Mouse (Mus musculus) forebrain, embryonic 13.5 days (tissue): ENCODE measurements around the gene Sept6. TPM values are rescaled to one million over a fixed set of nuclear protein-coding genes. Genes with fewer than 3 reads are reported as not detected.

ENCODE experiments used
- ATAC-seq: fragments of 200-750 bp; cut with Nextera tagmentation; 2 replicates; pipeline ENCODE4 v1.8.0; 2017
- H3K27ac ChIP-seq: fragments of 300-500 bp; sonication (generic); 2 replicates; pipeline ENCODE4 v1.5.1; 2015; ENCODE audit warnings: inconsistent platforms, mild to moderate bottlenecking, moderate library complexity
- H3K27me3 ChIP-seq: fragments of 300-500 bp; sonication (generic); 2 replicates; pipeline ENCODE4 v1.6.1; 2015; ENCODE audit warnings: mild to moderate bottlenecking, inconsistent platforms
- H3K36me3 ChIP-seq: fragments of 300-500 bp; sonication (generic); 2 replicates; pipeline ENCODE4 v1.6.1; 2015; ENCODE audit warnings: mild to moderate bottlenecking, inconsistent platforms; ENCODE audit not compliant: poor library complexity, severe bottlenecking
- H3K4me1 ChIP-seq: fragments of 300-500 bp; sonication (generic); 2 replicates; pipeline ENCODE4 v1.6.1; 2015; ENCODE audit warnings: inconsistent platforms
- H3K4me2 ChIP-seq: fragments of 300-500 bp; sonication (generic); 2 replicates; pipeline ENCODE4 v1.6.1; 2015; ENCODE audit warnings: inconsistent platforms, mild to moderate bottlenecking, moderate library complexity
- H3K4me3 ChIP-seq: fragments of 300-500 bp; sonication (generic); 2 replicates; pipeline ENCODE4 v1.5.1; 2015; ENCODE audit warnings: mild to moderate bottlenecking, inconsistent platforms
- H3K9ac ChIP-seq: fragments of 300-500 bp; sonication (generic); 2 replicates; pipeline ENCODE4 v1.6.1; 2015; ENCODE audit warnings: mild to moderate bottlenecking, inconsistent platforms
- H3K9me3 ChIP-seq: fragments of 300-500 bp; sonication (generic); replicated peaks from 2 replicates; pipeline ENCODE4 v1.6.1; 2016; ENCODE audit warnings: inconsistent platforms
- WGBS: fragments of 180-500 bp; shearing (Covaris S2); methylation state at CpG from one replicate; pipeline ENCODE4 v1.1.7; 2015; 5-methylcytosine and 5-hydroxymethylcytosine counted together
- polyA plus RNA-seq: library from polyadenylated mRNA; unstranded; fragments of >200 nt; fragmentation: Nextera tagmentation; extraction: Ambion mirVana; gene quantifications from 2 replicates; pipeline ENCODE4 v1.2.1, GENCODE M21; 2015

The Sept6 gene
- polyA plus RNA-seq, 1 experiment from 2014 or later, result 41.9 TPM

DNA sequence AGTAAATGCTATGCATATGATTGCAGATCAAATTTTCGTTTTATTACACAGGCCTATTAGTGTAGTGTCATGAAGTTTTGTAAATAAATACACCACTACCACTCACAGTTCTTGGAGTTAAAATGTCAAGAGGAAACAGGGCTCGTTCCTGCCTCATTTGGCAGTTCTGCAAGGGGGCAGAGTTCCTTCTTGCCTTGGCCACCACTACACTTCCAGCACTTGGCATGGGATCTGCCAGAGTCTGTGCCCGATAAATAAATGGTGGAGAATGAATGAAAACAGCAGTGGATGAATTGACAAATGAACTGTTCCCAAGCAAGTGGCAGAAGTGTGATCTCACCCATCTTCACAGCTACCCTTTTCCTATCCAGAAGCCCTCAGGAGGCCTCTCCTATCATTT lies 6.6 kb downstream of the Sept6 start:
- Histone ChIP-seq H3K27me3 (no peaks in the 10 kb centered on the region), H3K9me3 (no peaks in the 10 kb centered on the region), H3K4me2 (no peak overlapping the region), H3K27ac (no peak overlapping the region), H3K9ac (no peak overlapping the region), H3K36me3 (no peaks in the 10 kb centered on the region), H3K4me3 (no peak overlapping the region), H3K4me1 (no peaks in the 10 kb centered on the region)
- WGBS, result 79% methylated on average over 3 of the region's 3 CpGs
- no peak for ATAC-seq

DNA sequence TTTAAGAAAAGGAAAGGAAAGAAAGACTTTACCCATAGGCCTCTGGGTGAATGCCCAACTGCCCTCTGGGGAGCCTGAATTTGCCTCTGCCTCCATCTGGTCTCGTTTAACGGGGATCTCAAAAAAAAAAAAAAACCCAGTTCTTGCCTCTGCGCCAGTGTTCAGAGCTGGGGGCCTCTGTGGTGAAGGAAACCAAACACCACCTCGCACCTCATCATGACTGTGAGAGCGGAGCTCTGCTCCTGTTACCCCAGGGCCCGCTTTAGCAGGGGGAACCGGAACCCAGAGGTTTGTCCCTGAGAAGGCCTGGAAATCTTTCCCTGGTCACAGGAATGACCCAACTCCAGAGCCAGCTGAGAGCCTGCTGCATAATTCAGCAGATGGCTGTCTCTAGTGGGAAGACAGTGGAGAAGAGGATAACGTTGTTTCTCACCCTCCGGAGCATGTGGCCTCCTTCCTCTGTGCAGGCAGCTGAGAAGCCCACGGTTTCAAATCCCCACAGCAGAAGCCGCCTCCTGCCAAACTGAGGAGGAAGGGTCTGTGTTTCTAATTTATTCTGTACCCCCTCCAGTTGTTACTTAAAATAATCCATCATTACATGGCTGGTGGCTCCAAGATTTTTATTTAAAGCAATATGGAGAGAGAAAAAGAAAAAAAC lies 7.8 kb downstream of the Sept6 start:
- Histone ChIP-seq H3K27me3 (no peaks in the 10 kb centered on the region), H3K4me1 (no peaks in the 10 kb centered on the region), H3K9ac (no peak overlapping the region), H3K9me3 (no peaks in the 10 kb centered on the region), H3K4me3 (no peak overlapping the region), H3K36me3 (no peaks in the 10 kb centered on the region), H3K27ac (no peak overlapping the region), H3K4me2 (no peak overlapping the region)
- ATAC-seq, result no peak
- WGBS, result 57% methylated on average over 11 of the region's 11 CpGs

DNA sequence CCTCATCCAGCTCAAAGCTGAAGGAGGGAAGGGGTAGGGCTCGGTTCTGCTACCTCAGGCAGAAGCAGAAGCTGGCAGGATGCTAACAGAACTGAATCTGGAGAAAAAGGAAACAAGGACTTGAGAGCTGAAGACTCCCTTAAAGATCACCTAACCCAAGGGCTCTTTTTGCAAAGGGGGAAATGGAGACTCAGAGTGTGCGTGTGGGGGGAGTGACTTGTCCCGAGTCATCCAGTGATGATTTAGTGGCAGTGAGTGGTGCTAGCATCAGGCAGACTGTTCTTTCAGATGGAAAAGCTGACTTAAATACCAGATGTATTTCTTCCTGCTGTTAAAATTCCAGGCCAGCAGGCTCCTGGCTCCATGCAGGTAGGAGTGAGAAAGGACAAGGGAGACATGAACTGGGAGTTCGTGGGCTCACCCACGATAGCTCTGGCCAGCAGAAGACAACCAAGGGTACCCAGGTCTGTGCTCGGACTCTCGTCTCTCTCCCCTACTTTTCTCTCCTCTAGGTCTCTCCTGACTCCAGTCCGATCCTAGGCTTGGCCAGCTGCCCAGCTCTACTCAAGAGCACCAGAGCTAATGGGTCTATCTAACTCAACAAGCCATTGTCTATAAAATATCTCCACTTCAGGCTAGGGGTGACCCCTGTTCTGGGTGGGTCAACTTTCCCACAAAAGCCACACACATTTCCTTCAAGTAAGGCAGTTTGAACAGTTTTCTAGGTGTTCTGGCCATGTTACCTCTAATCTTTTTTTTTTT lies 8.5 kb downstream of the Sept6 start:
- WGBS, result 70% methylated on average over 8 of the region's 8 CpGs

DNA sequence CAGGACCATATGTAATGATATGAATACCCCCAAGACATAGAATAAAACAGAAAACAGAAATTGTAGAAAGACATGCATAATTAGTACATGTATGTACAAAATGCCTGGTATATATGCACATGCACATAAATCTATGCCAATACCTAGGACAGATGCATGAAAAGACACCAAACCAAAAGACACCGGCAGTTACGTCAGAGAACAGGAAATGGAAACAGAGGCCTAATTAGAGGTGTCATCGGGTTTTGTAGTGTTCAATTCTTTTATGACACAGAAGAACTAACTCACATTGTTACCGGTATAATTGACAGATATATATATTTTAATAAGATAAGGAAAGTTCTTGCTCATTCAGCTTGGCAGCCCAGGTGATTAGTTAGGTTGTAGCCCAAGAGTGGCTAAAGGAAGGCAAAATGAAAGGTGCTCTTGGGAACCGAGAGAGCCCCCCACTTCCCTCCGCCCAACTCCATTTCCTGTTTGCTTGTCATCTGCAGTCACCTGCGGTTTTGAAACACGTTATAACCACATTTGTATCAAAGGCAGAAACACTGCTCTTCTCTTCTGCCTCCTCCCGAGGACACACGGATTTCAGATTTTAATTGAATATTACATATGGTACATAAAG lies 10.9 kb downstream of the Sept6 start:
- Histone ChIP-seq H3K27me3 (no peaks in the 10 kb centered on the region), H3K4me1 (no peaks in the 10 kb centered on the region), H3K27ac (no peak overlapping the region), H3K4me3 (no peak overlapping the region), H3K36me3 (no peaks in the 10 kb centered on the region), H3K9me3 (no peaks in the 10 kb centered on the region), H3K9ac (no peak overlapping the region), H3K4me2 (no peak overlapping the region)
- 84% methylated on average over 10 of the region's 10 CpGs for WGBS
- no peak for ATAC-seq

More for the DNA sequence above, 8.5 kb downstream of the Sept6 start:
- H3K4me3 ChIP-seq, result no peak overlapping the region
- H3K4me2 ChIP-seq, result no peak overlapping the region
- no peaks in the 10 kb centered on the region for H3K36me3 ChIP-seq
- H3K9ac ChIP-seq, result no peak overlapping the region
- no peaks in the 10 kb centered on the region for H3K4me1 ChIP-seq
- no peaks in the 10 kb centered on the region for H3K9me3 ChIP-seq
- H3K27ac ChIP-seq, result no peak overlapping the region
- H3K27me3 ChIP-seq, result no peaks in the 10 kb centered on the region
- no peak for ATAC-seq

DNA sequence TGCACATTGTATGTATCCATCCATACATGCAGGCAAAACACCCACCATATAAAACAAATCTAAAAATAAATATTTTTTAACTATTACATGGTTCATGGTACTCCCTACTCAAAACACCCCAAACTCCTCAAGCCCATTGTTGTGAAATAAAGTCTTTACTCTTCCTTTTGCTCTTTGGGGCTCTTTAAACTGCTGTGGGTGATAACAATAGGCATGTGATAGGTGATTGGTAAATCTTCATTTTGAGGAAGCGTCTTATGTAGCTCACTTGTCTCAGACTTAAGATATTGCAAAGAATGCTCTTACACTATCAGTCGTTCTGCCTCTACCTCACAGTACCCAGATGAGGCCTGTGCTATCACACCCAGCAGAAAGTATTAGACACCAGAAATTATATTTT lies 13.7 kb downstream of the Sept6 start:
- 89% methylated on average over 2 of the region's 2 CpGs for WGBS
- H3K27ac ChIP-seq, result no peak overlapping the region

DNA sequence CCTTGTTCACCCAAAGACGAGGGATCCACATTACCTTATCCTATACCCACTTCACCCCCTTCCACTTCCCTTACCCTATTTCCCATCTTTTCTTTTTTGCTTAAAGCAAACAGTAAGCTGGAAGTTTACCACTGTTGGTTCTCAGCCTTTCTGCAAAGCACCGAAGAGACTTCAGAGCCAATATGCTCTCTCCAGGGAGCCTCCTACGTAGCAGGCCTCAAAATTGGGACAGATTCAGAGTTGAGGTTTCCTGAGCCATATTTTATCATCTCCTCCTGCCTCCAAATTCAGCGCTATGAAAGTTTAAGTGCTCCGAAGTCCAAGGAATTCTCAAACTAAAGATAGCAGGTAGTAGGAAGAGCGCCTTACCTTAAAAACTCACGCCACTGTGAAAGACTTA lies 14.6 kb downstream of the Sept6 start:
- WGBS, result 91% methylated on average over 7 of the region's 7 CpGs
- H3K27ac ChIP-seq, result no peak overlapping the region

More for the DNA sequence above, 13.7 kb downstream of the Sept6 start:
- Histone ChIP-seq H3K4me2 (no peak overlapping the region), H3K36me3 (no peaks in the 10 kb centered on the region), H3K9ac (no peak overlapping the region), H3K4me1 (no peaks in the 10 kb centered on the region), H3K9me3 (no peaks in the 10 kb centered on the region), H3K27me3 (no peaks in the 10 kb centered on the region), H3K4me3 (no peak overlapping the region)
- no peak for ATAC-seq

DNA sequence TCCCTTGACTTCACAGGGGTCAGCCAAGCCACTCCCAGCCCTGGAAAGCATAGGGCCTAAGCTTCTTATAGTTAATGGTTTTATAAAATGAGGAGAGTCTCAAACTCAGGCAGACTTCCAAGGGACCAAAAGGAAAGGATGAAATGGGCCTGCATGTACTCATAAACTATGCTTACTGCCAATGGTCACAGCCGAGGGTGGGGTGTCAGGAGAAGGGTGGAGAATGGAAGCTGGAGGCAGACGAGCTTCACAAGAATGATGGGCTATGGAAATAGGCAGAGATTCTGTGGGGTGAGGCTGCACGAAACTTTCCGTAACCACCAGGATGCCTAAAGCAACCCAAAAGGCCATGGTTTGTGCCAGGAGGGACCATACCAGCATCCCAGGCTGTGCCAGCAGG lies 15.3 kb downstream of the Sept6 start:
- no peak overlapping the region for H3K27ac ChIP-seq
- no peak for ATAC-seq
- H3K9ac ChIP-seq, result no peak overlapping the region
- no peaks in the 10 kb centered on the region for H3K9me3 ChIP-seq
- no peaks in the 10 kb centered on the region for H3K27me3 ChIP-seq
- no peaks in the 10 kb centered on the region for H3K4me1 ChIP-seq
- no peak overlapping the region for H3K4me3 ChIP-seq
- 95% methylated on average over 4 of the region's 4 CpGs for WGBS
- no peak overlapping the region for H3K4me2 ChIP-seq
- H3K36me3 ChIP-seq, result no peaks in the 10 kb centered on the region

More for the DNA sequence above, 14.6 kb downstream of the Sept6 start:
- H3K4me3 ChIP-seq, result no peak overlapping the region
- no peaks in the 10 kb centered on the region for H3K4me1 ChIP-seq
- ATAC-seq, result no peak
- H3K9ac ChIP-seq, result no peak overlapping the region
- no peaks in the 10 kb centered on the region for H3K36me3 ChIP-seq
- H3K9me3 ChIP-seq, result no peaks in the 10 kb centered on the region
- H3K27me3 ChIP-seq, result no peaks in the 10 kb centered on the region
- no peak overlapping the region for H3K4me2 ChIP-seq

DNA sequence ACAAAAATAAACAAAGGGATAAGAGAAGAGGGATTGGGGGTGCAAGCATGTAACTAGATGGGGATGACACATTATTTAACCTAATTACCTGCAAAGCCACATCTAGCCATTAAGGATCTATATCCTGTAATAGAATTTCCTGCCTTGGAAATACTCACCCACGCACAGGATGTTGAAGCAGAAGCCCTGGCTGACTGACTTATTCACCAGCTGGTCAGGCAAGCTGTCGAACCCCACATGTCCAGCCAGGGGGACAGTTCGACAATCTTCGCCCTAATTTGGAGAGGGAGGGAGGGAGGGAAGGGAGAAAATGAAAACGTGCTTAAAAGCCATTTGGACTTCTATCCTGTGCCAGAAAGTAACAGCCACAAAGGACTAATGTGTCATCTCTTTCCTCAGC lies 16.7 kb downstream of the Sept6 start:
- Histone ChIP-seq H3K27ac (no peak overlapping the region), H3K4me2 (no peak overlapping the region), H3K4me1 (no peaks in the 10 kb centered on the region), H3K36me3 (no peaks in the 10 kb centered on the region), H3K27me3 (no peaks in the 10 kb centered on the region), H3K9me3 (no peaks in the 10 kb centered on the region), H3K4me3 (no peak overlapping the region), H3K9ac (no peak overlapping the region)
- ATAC-seq, result no peak
- WGBS, result 81% methylated on average over 5 of the region's 5 CpGs

DNA sequence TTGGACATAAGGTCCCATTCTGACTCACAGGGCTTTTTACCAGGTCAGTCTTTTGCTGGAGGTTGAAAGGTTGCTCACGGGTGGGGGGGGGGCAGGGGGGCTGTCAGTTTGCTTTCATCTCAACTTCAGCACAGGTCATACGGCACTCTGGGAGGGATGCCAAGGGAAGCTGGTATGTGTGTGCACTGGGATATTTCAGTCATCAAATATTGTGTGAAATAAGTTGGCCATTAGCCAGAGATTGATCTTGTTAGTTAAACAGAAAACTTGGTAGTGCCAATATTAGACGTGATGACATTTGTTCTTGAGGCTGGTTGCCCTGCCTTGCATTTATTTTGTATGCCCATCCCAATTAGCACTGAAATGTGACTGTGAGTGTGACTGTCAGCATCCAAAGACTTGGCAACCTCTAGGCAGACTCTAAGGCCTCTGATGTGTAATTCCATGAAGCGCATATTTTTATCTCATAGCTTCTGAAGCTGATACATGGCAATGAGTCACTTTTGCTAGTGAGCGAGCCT lies 18.6 kb downstream of the Sept6 start:
- Histone ChIP-seq H3K27ac (no peak overlapping the region), H3K27me3 (no peaks in the 10 kb centered on the region), H3K9ac (no peak overlapping the region), H3K4me1 (no peaks in the 10 kb centered on the region), H3K9me3 (no peaks in the 10 kb centered on the region), H3K4me2 (no peak overlapping the region), H3K36me3 (no peaks in the 10 kb centered on the region), H3K4me3 (no peak overlapping the region)
- no peak for ATAC-seq
- 78% methylated on average over 5 of the region's 5 CpGs for WGBS

DNA sequence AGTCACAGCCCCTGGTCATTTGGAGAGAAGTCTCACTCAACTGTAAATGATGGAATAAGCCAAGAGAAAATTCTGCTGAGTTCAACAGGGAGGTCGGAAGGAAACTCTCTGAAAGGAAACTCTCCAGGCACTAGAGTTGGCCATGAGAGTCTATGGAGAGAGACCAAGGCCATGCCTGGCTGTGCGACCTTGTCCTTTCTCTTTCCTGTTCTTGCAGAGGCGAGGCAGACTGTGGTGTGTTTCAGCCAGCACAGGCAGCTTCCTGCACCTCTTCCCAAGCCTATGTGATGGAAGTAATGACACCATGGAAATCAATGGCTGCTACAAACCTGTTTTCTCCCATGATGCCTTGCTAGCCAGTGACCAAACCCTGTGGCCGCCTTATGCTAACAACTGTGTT lies 20.4 kb downstream of the Sept6 start:
- Histone ChIP-seq H3K27me3 (no peaks in the 10 kb centered on the region), H3K36me3 (no peaks in the 10 kb centered on the region), H3K9me3 (no peaks in the 10 kb centered on the region), H3K4me2 (no peak overlapping the region), H3K27ac (no peak overlapping the region), H3K4me1 (no peaks in the 10 kb centered on the region), H3K9ac (no peak overlapping the region), H3K4me3 (no peak overlapping the region)
- no peak for ATAC-seq
- 91% methylated on average over 4 of the region's 4 CpGs for WGBS

DNA sequence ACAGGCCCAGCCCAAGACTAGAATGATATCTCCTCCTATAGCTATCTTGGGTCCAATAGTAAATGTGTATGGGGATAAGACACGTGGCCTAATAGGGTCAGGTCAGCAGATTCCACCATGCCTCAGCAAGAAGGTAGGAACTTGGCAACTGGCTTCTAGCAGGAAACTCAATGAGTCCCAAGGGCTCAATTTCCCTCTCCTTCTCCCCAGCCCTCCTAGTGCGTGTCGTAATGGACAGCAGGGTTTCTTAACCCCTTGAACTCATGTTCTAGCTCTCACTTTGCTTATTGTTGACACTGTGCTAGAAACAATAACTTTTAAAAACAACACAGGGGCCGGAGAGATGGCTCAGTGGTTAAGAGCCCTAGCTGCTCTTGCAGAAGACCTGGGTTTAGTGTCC lies 22.1 kb downstream of the Sept6 start:
- Histone ChIP-seq H3K9me3 (no peaks in the 10 kb centered on the region), H3K4me1 (no peaks in the 10 kb centered on the region), H3K4me3 (no peak overlapping the region), H3K9ac (no peak overlapping the region), H3K27ac (no peak overlapping the region), H3K36me3 (no peaks in the 10 kb centered on the region), H3K27me3 (no peaks in the 10 kb centered on the region), H3K4me2 (no peak overlapping the region)
- no peak for ATAC-seq
- 84% methylated on average over 4 of the region's 4 CpGs for WGBS

DNA sequence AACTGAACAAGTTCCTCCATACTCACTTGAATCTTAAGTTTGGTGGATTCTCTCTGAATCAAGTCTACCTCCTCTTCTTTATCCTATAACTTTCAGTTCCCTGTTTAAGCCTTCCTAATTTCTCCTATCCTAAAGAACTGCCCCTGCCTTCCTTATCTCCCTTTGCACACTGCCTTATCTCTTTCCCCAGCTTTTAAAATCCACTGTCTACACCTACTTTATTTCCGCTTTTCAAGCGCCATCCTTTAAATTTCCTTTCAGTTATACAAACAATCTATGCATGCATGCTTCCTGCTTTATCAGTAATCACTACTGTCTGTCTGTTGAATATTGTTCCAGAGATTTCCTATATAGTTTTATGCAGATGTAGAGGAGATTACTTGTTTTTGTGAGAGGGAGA lies 34.9 kb downstream of the Sept6 start:
- WGBS, result 97% methylated on average over 2 of the region's 2 CpGs
- ATAC-seq, result no peak
- no peaks in the 10 kb centered on the region for H3K9me3 ChIP-seq

More for the DNA sequence above, 34.9 kb downstream of the Sept6 start:
- no peaks in the 10 kb centered on the region for H3K36me3 ChIP-seq
- H3K9ac ChIP-seq, result no peak overlapping the region
- H3K4me2 ChIP-seq, result no peak overlapping the region
- H3K27me3 ChIP-seq, result no peaks in the 10 kb centered on the region
- no peaks in the 10 kb centered on the region for H3K4me1 ChIP-seq
- no peak overlapping the region for H3K27ac ChIP-seq
- no peak overlapping the region for H3K4me3 ChIP-seq
